Mouse (Mus musculus) embryo, embryonic 11.5 days (tissue): Measurements from ENCODE around the gene Rapsn.
A peak's percentile ranks its signal among the peaks of the same experiment; 100 is the strongest.

Source experiments
- DNase-seq: peaks from one replicate; pipeline ENCODE4 v3.0.0-alpha.2; 2012; ENCODE audit warnings: low read depth, low spot score

Rapsn gene

GRCm38 (mm10) chr2:91053181-91053933, 17.9 kb downstream of the Rapsn start:
- no peak for DNase-seq

GRCm38 (mm10) chr2:91053934-91054382, 18.5 kb downstream of the Rapsn start, which contains the start of gene Psmc3:
TSS of gene Psmc3 (plus strand) at chr2:91054009.
- peak; percentile 81 for DNase-seq

- no peak for DNase-seq
Measured at GRCm38 (mm10) chr2:91058435-91058834, 23.0 kb downstream of the Rapsn start.

- no peak for DNase-seq
Measured at GRCm38 (mm10) chr2:91059376-91059775, 24.0 kb downstream of the Rapsn start.

- no peak for DNase-seq
Measured at GRCm38 (mm10) chr2:91060544-91061355, 25.3 kb downstream of the Rapsn start.

- no peak for DNase-seq
Measured at GRCm38 (mm10) chr2:91061849-91062481, 26.5 kb downstream of the Rapsn start.

- DNase-seq, result no peak
Measured at GRCm38 (mm10) chr2:91062779-91063606, 27.6 kb downstream of the Rapsn start.

GRCm38 (mm10) chr2:91064211-91064610, 28.8 kb downstream of the Rapsn start:
- no peak for DNase-seq

GRCm38 (mm10) chr2:91065544-91065943, 30.1 kb downstream of the Rapsn start:
- no peak for DNase-seq

GRCm38 (mm10) chr2:91066455-91066854, 31.0 kb downstream of the Rapsn start:
- DNase-seq, result no peak

GRCm38 (mm10) chr2:91068162-91068871, 32.9 kb downstream of the Rapsn start:
- no peak for DNase-seq

GRCm38 (mm10) chr2:91068872-91069165, 33.4 kb downstream of the Rapsn start:
- no peak for DNase-seq

GRCm38 (mm10) chr2:91069306-91070000, 34.0 kb downstream of the Rapsn start:
- no peak for DNase-seq

- DNase-seq, result peak; percentile 89
Measured at GRCm38 (mm10) chr2:91070076-91070800, 34.8 kb downstream of the Rapsn start, which contains the start of gene Slc39a13. TSS of gene Slc39a13 (minus strand) at chr2:91070417.

GRCm38 (mm10) chr2:91071059-91071458, 35.6 kb downstream of the Rapsn start:
- DNase-seq, result no peak

- DNase-seq, result no peak
Measured at GRCm38 (mm10) chr2:91072092-91072491, 36.7 kb downstream of the Rapsn start.

GRCm38 (mm10) chr2:91077957-91078313, 42.5 kb downstream of the Rapsn start:
- DNase-seq, result no peak

GRCm38 (mm10) chr2:91078314-91079025, 43.0 kb downstream of the Rapsn start:
- DNase-seq, result no peak

GRCm38 (mm10) chr2:91079026-91079384, 43.6 kb downstream of the Rapsn start:
- no peak for DNase-seq
